Mouse (Mus musculus) CH12.LX (cell line): ENCODE results near the gene Gm10037.

Experiments
- CHD1 ChIP-seq: IDR thresholded peaks from 2 replicates; pipeline ENCODE4 v1.6.1; 2012; ENCODE audit warnings: low read depth, low read length, improper control_type of control experiment, inconsistent platforms
- CTCF ChIP-seq, 2 experiments: IDR thresholded peaks in 1 of 2; conservative IDR thresholded peaks in 1 of 2; 2 replicates each; pipeline ENCODE4 v1.5.1; 2011 to 2012; ENCODE audit warnings: low read depth in 2 of 2, low read length in 2 of 2, improper control_type of control experiment in 1 of 2, inconsistent platforms in 1 of 2, mild to moderate bottlenecking in 1 of 2, moderate library complexity in 1 of 2
- EP300 ChIP-seq: IDR thresholded peaks from 2 replicates; pipeline ENCODE4 v1.6.1; 2011; ENCODE audit warnings: low read length, improper control_type of control experiment
- MEF2A ChIP-seq: IDR thresholded peaks from 2 replicates; pipeline ENCODE4 v1.6.1; 2014; ENCODE audit warnings: low read depth, mild to moderate bottlenecking, inconsistent platforms, low read length, improper control_type of control experiment, borderline replicate concordance
- NRF1 ChIP-seq: IDR thresholded peaks from 2 replicates; pipeline ENCODE4 v1.6.1; 2014; ENCODE audit warnings: low read depth, mild to moderate bottlenecking, inconsistent platforms, low read length, improper control_type of control experiment, moderate library complexity
- POLR2A ChIP-seq: IDR thresholded peaks from 2 replicates; pipeline ENCODE4 v1.6.1; 2011; ENCODE audit warnings: low read depth, mild to moderate bottlenecking, improper control_type of control experiment, low read length
- TBP ChIP-seq: conservative IDR thresholded peaks from 2 replicates; pipeline ENCODE4 v1.6.1; 2011; ENCODE audit warnings: low read depth, low read length, improper control_type of control experiment

- TF ChIP-seq MEF2A (no peak), NRF1 (no peak), CTCF (conservative IDR thresholded peaks at IDR 0.05 in 1 of 2, IDR thresholded peaks at IDR 0.05 in 1 of 2; ENCODE audit: low read depth in 2 of 2, low read length in 2 of 2) (no peak), POLR2A (no peak), CHD1 (no peak), TBP (no peak), EP300 (no peak)
Measured at GRCm38 (mm10) chr13:67818636-67819035, 12.3 kb upstream of the Gm10037 start.
